Mouse (Mus musculus): ENCODE data around the gene Atraid.

The Atraid gene

GRCm38 (mm10) chr5:31095711-31096480 lies 47.8 kb downstream of the Atraid start:
- DNase-seq: no peak
